Mouse (Mus musculus) cerebellum, adult 2 months (tissue): ENCODE data around the gene Olfr102. TPM values are rescaled to one million over a fixed set of nuclear protein-coding genes. Genes with fewer than 3 reads are reported as not detected.

Experiments
- DNase-seq, 2 experiments: peaks; one replicate each; pipeline ENCODE4 v3.0.0; 2021
- H3K27ac ChIP-seq: fragments of 200-500 bp; 2 replicates; pipeline ENCODE4 v1.5.1; 2012; ENCODE audit warnings: low read length, control low read depth, inconsistent platforms; ENCODE audit not compliant: insufficient read depth
- H3K27me3 ChIP-seq: fragments of 200-500 bp; 2 replicates; pipeline ENCODE4 v1.6.1; 2012; ENCODE audit warnings: inconsistent platforms, mild to moderate bottlenecking, low read length, moderate library complexity; ENCODE audit not compliant: control insufficient read depth, insufficient read depth
- H3K4me1 ChIP-seq: fragments of 200-500 bp; 2 replicates; pipeline ENCODE4 v1.6.1; 2011; ENCODE audit warnings: low read length; ENCODE audit not compliant: control insufficient read depth, insufficient read depth
- H3K4me3 ChIP-seq: fragments of 200-500 bp; replicated peaks from 2 replicates; pipeline ENCODE3; 2011; ENCODE audit warnings: mild to moderate bottlenecking, low read depth, low read length, control low read depth; ENCODE audit not compliant: insufficient read depth
- CTCF ChIP-seq: fragments of 200-500 bp; IDR thresholded peaks from 2 replicates; pipeline ENCODE4 v1.5.1; 2011; ENCODE audit warnings: low read depth, mild to moderate bottlenecking, control low read depth, low read length, moderate library complexity, borderline replicate concordance; ENCODE audit not compliant: insufficient read depth
- POLR2A ChIP-seq: fragments of 200-500 bp; IDR thresholded peaks from 2 replicates; pipeline ENCODE4 v1.6.1; 2011; ENCODE audit warnings: low read length, control low read depth, borderline replicate concordance; ENCODE audit not compliant: insufficient read depth
- WGBS: fragments of 180-500 bp; shearing (Covaris S2); methylation state at CpG from one replicate; pipeline ENCODE4 v1.1.7; 2018; 5-methylcytosine and 5-hydroxymethylcytosine counted together
- polyA plus RNA-seq: library from polyadenylated mRNA; depleted of rRNA; stranded (reverse); fragments of >200 nt; gene quantifications from 2 replicates; pipeline ENCODE4 v1.2.3, GENCODE M21; 2012; rRNA removed

The Olfr102 gene
- not detected in 2 replicates for polyA plus RNA-seq

- Histone ChIP-seq H3K4me3 (no peak within 1 kb of the TSS), H3K27ac (no peak within 1 kb of the TSS), H3K27me3 (no peaks in the 10 kb centered on the region), H3K4me1 (no peaks in the 10 kb centered on the region)
- no peak for DNase-seq
- TF ChIP-seq CTCF = no peak
These were observed at the start of gene Olfr102 for GRCm38 (mm10) chr17:37316954-37317353. Gene Olfr102 (minus strand): TSS chr17:37317054.

- no peak within 1 kb of the TSS for H3K27ac ChIP-seq
- no peak for TF ChIP-seq CTCF
- no peak for TF ChIP-seq POLR2A
- no peaks in the 10 kb centered on the region for H3K27me3 ChIP-seq
- no peaks in the 10 kb centered on the region for H3K4me1 ChIP-seq
- no peak for DNase-seq
- H3K4me3 ChIP-seq = no peak within 1 kb of the TSS
These were observed 42.4 kb upstream of the Olfr102 start, which contains the start of gene Olfr104-ps for GRCm38 (mm10) chr17:37359282-37359681. Gene Olfr104-ps (plus strand): TSS chr17:37359582.

- 89% methylated on average over 2 of the region's 2 CpGs for WGBS
- no peak for DNase-seq
- Histone ChIP-seq H3K27ac (no peak within 1 kb of the TSS), H3K27me3 (no peaks in the 10 kb centered on the region), H3K4me3 (no peak within 1 kb of the TSS), H3K4me1 (no peaks in the 10 kb centered on the region)
- TF ChIP-seq POLR2A (no peak), CTCF (no peak)
These were observed 22.7 kb upstream of the Olfr102 start, which contains the start of gene Olfr103 for GRCm38 (mm10) chr17:37339598-37339997. Gene Olfr103 (minus strand): TSS chr17:37339698.

- TF ChIP-seq CTCF = no peak
- no peak for TF ChIP-seq POLR2A
- H3K27ac ChIP-seq = no peak overlapping the region
- 53% methylated on average over 2 of the region's 2 CpGs for WGBS
These were observed 6.6 kb downstream of the Olfr102 start for GRCm38 (mm10) chr17:37310146-37310699.

GRCm38 (mm10) chr17:37308483-37308882 is 8.4 kb downstream of the Olfr102 start:
- no peak for TF ChIP-seq CTCF
- no peak for TF ChIP-seq POLR2A
- H3K4me1 ChIP-seq = no peaks in the 10 kb centered on the region
- H3K4me3 ChIP-seq = no peak overlapping the region
- no peak overlapping the region for H3K27ac ChIP-seq
- DNase-seq = no peak
- H3K27me3 ChIP-seq = no peaks in the 10 kb centered on the region
- WGBS = 42% methylated on average over 4 of the region's 4 CpGs

More at GRCm38 (mm10) chr17:37310146-37310699, 6.6 kb downstream of the Olfr102 start:
- H3K4me1 ChIP-seq = no peaks in the 10 kb centered on the region
- no peak overlapping the region for H3K4me3 ChIP-seq
- DNase-seq = no peak
- H3K27me3 ChIP-seq = no peaks in the 10 kb centered on the region

- no peak within 1 kb of the TSS for H3K4me3 ChIP-seq
- no peak for DNase-seq
- no peaks in the 10 kb centered on the region for H3K4me1 ChIP-seq
- no peak for TF ChIP-seq CTCF
- TF ChIP-seq POLR2A = no peak
- no peak within 1 kb of the TSS for H3K27ac ChIP-seq
- no peaks in the 10 kb centered on the region for H3K27me3 ChIP-seq
- 74% methylated on average over 4 of the region's 4 CpGs for WGBS
These were observed 12.6 kb downstream of the Olfr102 start, which contains the start of gene Olfr101 for GRCm38 (mm10) chr17:37304213-37304612. Gene Olfr101 (minus strand): TSS chr17:37304313.

GRCm38 (mm10) chr17:37283360-37283759 is 33.5 kb downstream of the Olfr102 start, which contains the start of gene Olfr99:
Gene Olfr99 (minus strand): TSS chr17:37283460.
- H3K4me3 ChIP-seq = no peak within 1 kb of the TSS
- TF ChIP-seq CTCF = no peak
- no peak for TF ChIP-seq POLR2A
- H3K27me3 ChIP-seq = no peaks in the 10 kb centered on the region
- WGBS = 72% methylated on average over 1 of the region's 1 CpGs
- H3K27ac ChIP-seq = no peak within 1 kb of the TSS
- no peaks in the 10 kb centered on the region for H3K4me1 ChIP-seq
- DNase-seq = no peak

GRCm38 (mm10) chr17:37280331-37280730 is 36.5 kb downstream of the Olfr102 start:
- 10% methylated on average over 1 of the region's 1 CpGs for WGBS
- TF ChIP-seq CTCF (no peak), POLR2A (no peak)
- Histone ChIP-seq H3K27ac (no peak overlapping the region), H3K27me3 (no peaks in the 10 kb centered on the region), H3K4me3 (no peak overlapping the region), H3K4me1 (no peaks in the 10 kb centered on the region)
- no peak for DNase-seq

GRCm38 (mm10) chr17:37276573-37276972 is 40.3 kb downstream of the Olfr102 start:
- DNase-seq = no peak
- no peak overlapping the region for H3K4me3 ChIP-seq
- H3K4me1 ChIP-seq = no peaks in the 10 kb centered on the region
- TF ChIP-seq CTCF (no peak), POLR2A (no peak)
- no peak overlapping the region for H3K27ac ChIP-seq
- H3K27me3 ChIP-seq = no peaks in the 10 kb centered on the region
